Mouse (Mus musculus) megakaryocyte, embryonic 14.5 days (primary cell): ENCODE measurements around the gene Ptpa.

Source experiments
- FLI1 ChIP-seq: IDR thresholded peaks from 2 replicates; pipeline ENCODE4 v1.6.1; 2012; ENCODE audit warnings: low read length, inconsistent platforms, mixed read lengths
- GATA1 ChIP-seq: IDR thresholded peaks from 3 replicates; pipeline ENCODE4 v1.6.1; 2012; ENCODE audit warnings: mixed read lengths, low read length, inconsistent platforms, borderline replicate concordance

DNA sequence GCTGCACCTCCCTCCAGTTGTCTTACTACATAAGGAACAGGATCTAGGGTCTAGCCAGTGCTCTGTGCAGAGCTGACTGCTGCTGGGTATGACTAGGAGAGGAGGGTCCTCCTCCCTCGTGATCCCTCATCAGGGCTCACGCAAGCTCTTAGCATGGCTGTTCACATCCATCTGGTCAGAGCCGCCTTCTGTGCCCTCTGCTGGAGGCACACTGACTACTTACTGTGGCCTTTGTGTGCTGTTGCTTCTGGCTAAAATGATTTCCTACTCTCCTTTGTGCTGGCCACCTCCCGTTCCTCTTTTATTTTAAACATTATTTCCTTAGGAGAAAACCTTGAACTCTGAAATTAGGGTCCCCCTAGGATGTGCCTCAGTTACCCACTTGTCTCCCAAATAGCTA lies 21.0 kb downstream of the Ptpa start:
- TF ChIP-seq GATA1: no peak
- no peak for TF ChIP-seq FLI1
